Mouse (Mus musculus) G1E (cell line): Measurements from ENCODE around the gene Efcab6. TPM values are rescaled to one million over a fixed set of nuclear protein-coding genes. Genes with fewer than 3 reads are reported as not detected.

ENCODE experiments used
- ATAC-seq: 2 replicates; pipeline ENCODE4 v1.8.0; 2016; ENCODE audit warnings: mild to moderate bottlenecking; ENCODE audit not compliant: insufficient number of reproducible peaks, poor library complexity, low FRiP score, severe bottlenecking; ENCODE audit errors: extremely low read depth
- DNase-seq: peaks from one replicate; pipeline ENCODE4 v3.0.0; 2012; ENCODE audit warnings: low spot score
- H3K27me3 ChIP-seq: 2 replicates; pipeline ENCODE4 v1.6.1; 2012; ENCODE audit warnings: mild to moderate bottlenecking, low read length, inconsistent platforms; ENCODE audit not compliant: insufficient read depth
- H3K36me3 ChIP-seq: replicated peaks from 2 replicates; pipeline ENCODE3; 2012; ENCODE audit warnings: mild to moderate bottlenecking, inconsistent platforms
- H3K4me1 ChIP-seq: 2 replicates; pipeline ENCODE4 v1.6.1; 2012; ENCODE audit warnings: low read depth, low read length, inconsistent platforms, mixed read lengths; ENCODE audit not compliant: insufficient read depth
- H3K4me3 ChIP-seq: 2 replicates; pipeline ENCODE4 v1.5.1; 2012; ENCODE audit warnings: low read depth, mild to moderate bottlenecking, inconsistent platforms, low read length, moderate library complexity, mixed read lengths
- H3K9me3 ChIP-seq: replicated peaks from 2 replicates; pipeline ENCODE4 v1.6.1; 2012; ENCODE audit warnings: inconsistent platforms
- CTCF ChIP-seq: IDR thresholded peaks from 2 replicates; pipeline ENCODE4 v1.5.1; 2012; ENCODE audit warnings: low read depth, low read length, inconsistent platforms, mixed read lengths
- GATA1 ChIP-seq: IDR thresholded peaks from 2 replicates; pipeline ENCODE4 v1.6.1; 2012; ENCODE audit warnings: borderline replicate concordance, low read length, inconsistent platforms, mixed read lengths
- GATA2 ChIP-seq: IDR thresholded peaks from 2 replicates; pipeline ENCODE4 v1.6.1; 2012; ENCODE audit warnings: low read depth, low read length, inconsistent platforms, borderline replicate concordance
- POLR2AphosphoS5 ChIP-seq: IDR thresholded peaks from 2 replicates; pipeline ENCODE4 v1.6.1; 2012; ENCODE audit warnings: low read depth, low read length, inconsistent platforms; ENCODE audit not compliant: insufficient replicate concordance
- TAL1 ChIP-seq: conservative IDR thresholded peaks from 2 replicates; pipeline ENCODE4 v1.6.1; 2012; ENCODE audit warnings: low read depth, low read length, inconsistent platforms, mixed read lengths
- polyA plus RNA-seq: library from polyadenylated mRNA; stranded (reverse); fragments of >175 nt; gene quantifications from 2 replicates; pipeline ENCODE4 v1.2.3, GENCODE M21; 2012
- total RNA-seq, 2 experiments: library from RNA; stranded (forward) in 1 of 2; stranded (reverse) in 1 of 2; fragments of 200-1000 nt in 1 of 2; fragments of >200 nt in 1 of 2; fragmentation: Nextera tagmentation in 1 of 2; gene quantifications; 2 replicates each; pipeline ENCODE4 v1.2.3; 2014 to 2017

The Efcab6 gene
- total and polyA plus RNA-seq, 3 experiments, result not detected

DNA sequence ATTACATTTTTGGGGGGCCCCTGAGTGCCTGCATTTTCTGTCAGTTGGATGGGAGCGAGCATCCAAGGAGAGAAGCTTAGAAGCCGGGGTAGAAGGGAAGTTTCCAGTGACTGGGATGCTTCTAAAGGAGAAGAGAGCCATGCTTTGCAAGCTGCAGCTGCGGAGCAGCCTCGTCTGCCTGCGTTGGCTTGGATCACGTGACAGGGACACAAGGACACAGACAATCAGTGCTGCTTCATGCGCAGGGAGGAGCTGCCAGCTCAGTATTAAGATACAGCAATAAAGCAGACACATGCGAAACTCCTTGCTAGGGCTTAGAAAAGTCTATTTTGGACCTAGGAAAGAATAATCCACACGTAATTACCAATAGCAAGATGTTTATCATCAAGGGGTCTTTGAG is 167.9 kb downstream of the Efcab6 start:
- Histone ChIP-seq H3K27me3 (no peaks in the 10 kb centered on the region), H3K4me1 (no peaks in the 10 kb centered on the region), H3K36me3 (no peaks in the 10 kb centered on the region), H3K9me3 (peaks cover 87% of the 10 kb centered on the region), H3K4me3 (no peak overlapping the region)
- TF ChIP-seq GATA2 (no peak), TAL1 (no peak), POLR2AphosphoS5 (no peak), GATA1 (no peak), CTCF (no peak)
- DNase-seq, result no peak
- no peak for ATAC-seq

DNA sequence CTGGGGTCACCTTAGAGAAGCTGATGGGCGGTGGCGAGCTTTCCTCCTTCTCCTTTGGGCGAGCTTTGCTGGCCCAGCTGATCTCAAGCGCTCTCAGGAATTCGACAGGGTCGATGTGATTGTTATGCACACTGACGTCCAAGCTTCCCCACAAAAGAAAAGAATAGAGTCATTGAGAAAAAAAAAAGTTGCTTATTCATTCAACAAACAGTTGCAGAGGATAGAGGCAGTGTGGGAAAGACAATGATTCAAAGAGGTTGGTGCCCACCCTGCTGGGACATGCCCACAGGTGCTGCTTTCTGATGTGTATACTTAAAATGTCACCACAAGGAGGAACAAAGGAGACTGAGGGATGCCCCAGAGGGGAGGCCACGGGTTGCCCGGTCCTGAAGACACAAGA is 169.2 kb downstream of the Efcab6 start:
- TF ChIP-seq CTCF, result no peak
- TF ChIP-seq TAL1, result no peak
- TF ChIP-seq GATA2, result no peak
- TF ChIP-seq GATA1, result no peak
- no peak for TF ChIP-seq POLR2AphosphoS5
- H3K27me3 ChIP-seq, result no peaks in the 10 kb centered on the region

DNA sequence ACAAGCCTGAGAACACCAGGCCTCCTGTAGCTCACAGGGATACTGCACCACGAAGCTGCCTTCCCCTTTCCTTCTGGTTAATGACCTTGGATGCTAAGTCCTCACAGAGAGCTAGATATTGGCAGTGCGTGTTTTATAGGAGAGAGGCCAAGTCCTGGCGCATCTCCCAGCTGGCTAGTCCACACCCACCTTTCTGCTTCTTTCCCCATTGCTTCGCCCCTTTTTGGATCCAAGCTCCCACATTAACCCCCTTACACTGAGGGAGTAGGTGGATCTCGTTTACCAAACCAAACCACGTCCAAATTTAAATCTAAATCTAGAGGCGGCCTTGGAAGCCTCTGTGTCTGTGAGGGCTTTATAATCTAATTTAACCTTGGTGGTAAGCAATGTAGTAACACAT is 170.9 kb downstream of the Efcab6 start:
- Histone ChIP-seq H3K9me3 (peaks cover 86% of the 10 kb centered on the region), H3K36me3 (no peaks in the 10 kb centered on the region), H3K4me1 (no peaks in the 10 kb centered on the region), H3K27me3 (no peaks in the 10 kb centered on the region), H3K4me3 (no peak overlapping the region)
- TF ChIP-seq GATA2 (no peak), POLR2AphosphoS5 (no peak), GATA1 (no peak), CTCF (no peak), TAL1 (no peak)
- ATAC-seq (no peak), DNase-seq (no peak)

More for the DNA sequence above, 169.2 kb downstream of the Efcab6 start:
- peaks cover 87% of the 10 kb centered on the region for H3K9me3 ChIP-seq
- DNase-seq (no peak), ATAC-seq (no peak)
- H3K4me1 ChIP-seq, result no peaks in the 10 kb centered on the region
- H3K4me3 ChIP-seq, result no peak overlapping the region
- H3K36me3 ChIP-seq, result no peaks in the 10 kb centered on the region

DNA sequence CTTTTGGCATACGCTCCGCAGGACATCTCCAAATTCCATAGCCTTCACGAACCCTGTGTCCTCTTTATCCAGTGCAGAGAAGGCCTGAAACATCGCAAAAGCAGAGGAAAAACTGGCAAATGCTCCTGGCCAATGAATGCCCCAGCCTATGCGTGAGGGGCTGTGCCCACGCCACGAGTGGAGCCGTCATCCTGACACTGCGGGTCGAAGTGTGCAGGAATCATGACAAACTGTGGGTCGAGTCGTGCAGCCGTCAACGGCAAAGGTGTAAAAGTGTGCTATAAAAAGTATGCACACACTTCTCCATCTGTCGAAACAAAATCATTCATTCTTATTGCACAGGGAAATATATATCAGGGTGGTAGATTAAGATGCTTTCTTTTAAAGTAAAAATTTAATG is 172.3 kb downstream of the Efcab6 start:
- no peaks in the 10 kb centered on the region for H3K36me3 ChIP-seq

DNA sequence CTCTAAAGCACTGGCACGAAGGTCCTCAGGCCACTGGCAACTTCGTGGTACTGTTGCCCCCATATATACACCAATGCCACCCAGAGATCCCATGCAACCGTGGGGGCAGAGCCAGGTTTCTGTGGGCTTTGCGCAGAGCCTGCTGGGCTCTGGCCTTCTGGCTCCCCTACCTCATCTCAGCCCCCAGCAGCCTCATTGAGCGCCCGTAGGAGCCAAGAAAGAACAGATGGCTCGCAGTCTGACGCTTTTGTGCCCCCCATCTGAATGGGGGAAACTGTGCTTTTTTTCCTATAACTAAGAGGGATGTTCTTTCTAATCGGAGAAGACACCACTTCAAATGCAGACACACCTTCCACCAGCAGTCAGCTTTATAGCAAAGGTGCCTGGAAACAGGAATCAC is 180.9 kb downstream of the Efcab6 start:
- no peak for ATAC-seq
- no peak for DNase-seq
- Histone ChIP-seq H3K4me1 (no peaks in the 10 kb centered on the region), H3K36me3 (no peaks in the 10 kb centered on the region), H3K4me3 (no peak overlapping the region), H3K27me3 (no peaks in the 10 kb centered on the region), H3K9me3 (peaks cover 97% of the 10 kb centered on the region)
- no peak for TF ChIP-seq POLR2AphosphoS5
- TF ChIP-seq GATA1, result no peak
- no peak for TF ChIP-seq TAL1
- TF ChIP-seq CTCF, result no peak
- no peak for TF ChIP-seq GATA2

More for the DNA sequence above, 172.3 kb downstream of the Efcab6 start:
- Histone ChIP-seq H3K4me1 (no peaks in the 10 kb centered on the region), H3K27me3 (no peaks in the 10 kb centered on the region), H3K4me3 (no peak overlapping the region), H3K9me3 (peaks cover 92% of the 10 kb centered on the region)
- ATAC-seq (no peak), DNase-seq (no peak)
- no peak for TF ChIP-seq TAL1
- no peak for TF ChIP-seq POLR2AphosphoS5
- TF ChIP-seq GATA1, result no peak
- no peak for TF ChIP-seq GATA2
- TF ChIP-seq CTCF, result no peak

DNA sequence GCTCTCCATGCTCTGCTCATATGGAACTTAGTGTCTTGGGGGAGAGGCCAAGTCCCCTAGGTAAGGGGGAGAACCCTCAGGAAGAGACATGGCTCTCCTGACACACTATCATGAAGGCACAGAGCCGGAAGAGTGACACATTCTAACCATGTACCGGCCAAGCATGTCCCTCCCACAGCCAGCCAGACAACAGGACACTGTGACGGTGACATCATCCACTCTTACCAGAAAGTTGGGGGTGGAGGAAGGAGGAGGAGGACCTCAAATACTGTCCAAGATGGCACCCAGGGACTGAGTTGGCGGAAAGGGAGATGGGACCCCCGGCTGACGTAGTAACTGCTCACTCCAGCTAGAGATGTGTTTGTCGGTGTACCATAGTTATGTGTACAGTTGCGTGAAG is 181.4 kb downstream of the Efcab6 start:
- ATAC-seq (no peak), DNase-seq (no peak)
- H3K4me1 ChIP-seq, result no peaks in the 10 kb centered on the region
- peaks cover 97% of the 10 kb centered on the region for H3K9me3 ChIP-seq
- H3K4me3 ChIP-seq, result no peak overlapping the region
- no peaks in the 10 kb centered on the region for H3K27me3 ChIP-seq
- TF ChIP-seq POLR2AphosphoS5, result no peak
- TF ChIP-seq CTCF, result no peak
- no peak for TF ChIP-seq TAL1
- no peak for TF ChIP-seq GATA1
- TF ChIP-seq GATA2, result no peak
- H3K36me3 ChIP-seq, result no peaks in the 10 kb centered on the region

DNA sequence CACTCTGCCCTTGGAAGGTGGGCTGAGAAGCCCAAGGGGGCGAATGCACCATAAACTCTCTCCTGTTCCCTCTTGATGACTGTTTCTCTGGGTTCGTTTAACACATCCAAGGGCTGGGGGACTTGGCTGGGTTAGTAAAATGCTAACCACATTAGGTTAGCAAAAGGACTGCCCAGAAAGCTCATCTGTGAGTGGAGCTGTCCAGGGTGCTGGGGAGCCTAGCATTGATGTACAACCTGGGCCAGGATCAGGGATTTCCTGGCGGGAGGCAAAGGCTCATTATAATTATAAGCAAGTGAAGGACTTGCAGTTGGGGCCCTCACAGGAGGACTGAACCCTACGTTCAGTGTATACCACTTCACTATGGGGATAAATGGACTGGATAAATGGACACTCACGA is 185.3 kb downstream of the Efcab6 start:
- no peaks in the 10 kb centered on the region for H3K27me3 ChIP-seq
- no peak overlapping the region for H3K4me3 ChIP-seq
- ATAC-seq, result no peak
- peaks cover 86% of the 10 kb centered on the region for H3K9me3 ChIP-seq
- no peaks in the 10 kb centered on the region for H3K36me3 ChIP-seq
- H3K4me1 ChIP-seq, result no peaks in the 10 kb centered on the region
- TF ChIP-seq GATA2, result no peak
- no peak for DNase-seq
